Mouse (Mus musculus): ENCODE measurements around the gene Ewsr1.

GRCm38 (mm10) chr11:5059230-5059629 is 39.8 kb downstream of the Ewsr1 start:
- TF ChIP-seq CTCF (IDR thresholded peaks at IDR 0.05; ENCODE audit: control insufficient read depth, insufficient read depth, insufficient replicate concordance, low read depth, low read length) (0 out of 2 replicates have a peak, but pooled peaks have one; percentile 14), POLR2A (IDR thresholded peaks at IDR 0.05; ENCODE audit: control insufficient read depth, low read depth, low read length) (peak; percentile 53)
